Mouse (Mus musculus): Measurements from ENCODE around the gene Nfyb. TPM values are rescaled to one million over a fixed set of nuclear protein-coding genes. Genes with fewer than 3 reads are reported as not detected.

Gene Nfyb
- polyA plus RNA-seq, 1 experiment from 2014 or later = 26.6 TPM

- H3K27me3 ChIP-seq (ENCODE audit: insufficient read depth, low read length) = no peaks in the 10 kb centered on the region
- TF ChIP-seq CTCF (IDR thresholded peaks at IDR 0.05; ENCODE audit: low read depth) = no peak
- no peak for TF ChIP-seq EP300 (IDR thresholded peaks at IDR 0.05; ENCODE audit: low read depth)
- H3K36me3 ChIP-seq (replicated peaks; ENCODE audit: insufficient read depth, low read length) = no peaks in the 10 kb centered on the region
- no peak for DNase-seq
- H3K9me3 ChIP-seq (ENCODE audit: low read length) = peaks cover under 1% of the 10 kb centered on the region; the same call in 1 of the 2 replicates
- H3K9ac ChIP-seq (replicated peaks) = no peak overlapping the region
- peaks cover 18% of the 10 kb centered on the region for H3K4me1 ChIP-seq (ENCODE audit: insufficient read depth)
- no peak overlapping the region for H3K4me3 ChIP-seq (ENCODE audit: low read depth, low read length)
- H3K27ac ChIP-seq (ENCODE audit: low read depth) = peak overlapping the region; percentile 55
- H3K4me2 ChIP-seq (ENCODE audit: low read depth, low read length) = peak overlapping the region; percentile 30
- 24% methylated on average over 12 of the region's 12 CpGs for WGBS (ENCODE audit: insufficient replicate concordance)
- no peak for ATAC-seq
Measured at GRCm38 (mm10) chr10:82796471-82797118, 32.7 kb upstream of the Nfyb start.

GRCm38 (mm10) chr10:82795767-82796166 is 31.8 kb upstream of the Nfyb start:
- no peak overlapping the region for H3K9ac ChIP-seq (replicated peaks)
- H3K4me1 ChIP-seq (ENCODE audit: insufficient read depth) = peaks cover 18% of the 10 kb centered on the region
- H3K27ac ChIP-seq (ENCODE audit: low read depth) = no peak overlapping the region
- no peak overlapping the region for H3K4me3 ChIP-seq (ENCODE audit: low read depth, low read length)
- ATAC-seq = no peak
- no peaks in the 10 kb centered on the region for H3K27me3 ChIP-seq (ENCODE audit: insufficient read depth, low read length)
- H3K9me3 ChIP-seq (ENCODE audit: low read length) = peaks cover 3% of the 10 kb centered on the region; the same call in 1 of the 2 replicates
- DNase-seq = no peak
- TF ChIP-seq EP300 (IDR thresholded peaks at IDR 0.05; ENCODE audit: low read depth) = no peak
- no peak for TF ChIP-seq CTCF (IDR thresholded peaks at IDR 0.05; ENCODE audit: low read depth)
- 26% methylated on average over 8 of the region's 8 CpGs for WGBS (ENCODE audit: insufficient replicate concordance)
- no peaks in the 10 kb centered on the region for H3K36me3 ChIP-seq (replicated peaks; ENCODE audit: insufficient read depth, low read length)
- H3K4me2 ChIP-seq (ENCODE audit: low read depth, low read length) = peak overlapping the region; percentile 58

GRCm38 (mm10) chr10:82795071-82795731 is 31.3 kb upstream of the Nfyb start:
- DNase-seq (peak; percentile 59), ATAC-seq (peak; percentile 73)
- Histone ChIP-seq H3K4me1 (ENCODE audit: insufficient read depth) (peaks cover 18% of the 10 kb centered on the region), H3K9ac (replicated peaks) (no peak overlapping the region), H3K9me3 (ENCODE audit: low read length) (peaks cover 3% of the 10 kb centered on the region; the same call in 1 of the 2 replicates), H3K4me2 (ENCODE audit: low read depth, low read length) (peak overlapping the region; percentile 58), H3K27ac (ENCODE audit: low read depth) (no peak overlapping the region), H3K27me3 (ENCODE audit: insufficient read depth, low read length) (no peaks in the 10 kb centered on the region), H3K4me3 (ENCODE audit: low read depth, low read length) (no peak overlapping the region), H3K36me3 (replicated peaks; ENCODE audit: insufficient read depth, low read length) (no peaks in the 10 kb centered on the region)
- peak; percentile 62 for TF ChIP-seq CTCF (IDR thresholded peaks at IDR 0.05; ENCODE audit: low read depth)
- no peak for TF ChIP-seq EP300 (IDR thresholded peaks at IDR 0.05; ENCODE audit: low read depth)
- 23% methylated on average over 15 of the region's 15 CpGs for WGBS (ENCODE audit: insufficient replicate concordance)

- Histone ChIP-seq H3K4me2 (ENCODE audit: low read depth, low read length) (no peak overlapping the region), H3K36me3 (replicated peaks; ENCODE audit: insufficient read depth, low read length) (no peaks in the 10 kb centered on the region), H3K4me3 (ENCODE audit: low read depth, low read length) (no peak overlapping the region), H3K4me1 (ENCODE audit: insufficient read depth) (peaks cover 18% of the 10 kb centered on the region), H3K27me3 (ENCODE audit: insufficient read depth, low read length) (no peaks in the 10 kb centered on the region), H3K27ac (ENCODE audit: low read depth) (no peak overlapping the region), H3K9me3 (ENCODE audit: low read length) (peaks cover 3% of the 10 kb centered on the region; the same call in 1 of the 2 replicates), H3K9ac (replicated peaks) (no peak overlapping the region)
- DNase-seq (no peak), ATAC-seq (no peak)
- TF ChIP-seq CTCF (IDR thresholded peaks at IDR 0.05; ENCODE audit: low read depth) (no peak), EP300 (IDR thresholded peaks at IDR 0.05; ENCODE audit: low read depth) (no peak)
- 44% methylated on average over 2 of the region's 2 CpGs for WGBS (ENCODE audit: insufficient replicate concordance)
Measured at GRCm38 (mm10) chr10:82792311-82792710, 28.4 kb upstream of the Nfyb start.

- no peak for ATAC-seq
- Histone ChIP-seq H3K9ac (replicated peaks) (no peak overlapping the region), H3K4me1 (ENCODE audit: insufficient read depth) (peaks cover 14% of the 10 kb centered on the region), H3K27me3 (ENCODE audit: insufficient read depth, low read length) (no peaks in the 10 kb centered on the region), H3K4me3 (ENCODE audit: low read depth, low read length) (no peak overlapping the region), H3K27ac (ENCODE audit: low read depth) (no peak overlapping the region), H3K36me3 (replicated peaks; ENCODE audit: insufficient read depth, low read length) (no peaks in the 10 kb centered on the region), H3K9me3 (ENCODE audit: low read length) (peaks cover 3% of the 10 kb centered on the region; the same call in 1 of the 2 replicates), H3K4me2 (ENCODE audit: low read depth, low read length) (no peak overlapping the region)
- DNase-seq = no peak
- WGBS (ENCODE audit: insufficient replicate concordance) = 88% methylated on average over 3 of the region's 3 CpGs
- TF ChIP-seq EP300 (IDR thresholded peaks at IDR 0.05; ENCODE audit: low read depth) (no peak), CTCF (IDR thresholded peaks at IDR 0.05; ENCODE audit: low read depth) (peak; percentile 25; the same call in 1 of the 2 replicates)
Measured at GRCm38 (mm10) chr10:82791713-82792112, 27.8 kb upstream of the Nfyb start.

- DNase-seq (no peak), ATAC-seq (no peak)
- H3K27me3 ChIP-seq (ENCODE audit: insufficient read depth, low read length) = no peaks in the 10 kb centered on the region
- no peak for TF ChIP-seq EP300 (IDR thresholded peaks at IDR 0.05; ENCODE audit: low read depth)
- no peak for TF ChIP-seq CTCF (IDR thresholded peaks at IDR 0.05; ENCODE audit: low read depth)
- H3K4me3 ChIP-seq (ENCODE audit: low read depth, low read length) = no peak overlapping the region
- H3K4me2 ChIP-seq (ENCODE audit: low read depth, low read length) = no peak overlapping the region
- H3K36me3 ChIP-seq (replicated peaks; ENCODE audit: insufficient read depth, low read length) = no peaks in the 10 kb centered on the region
- 83% methylated on average over 5 of the region's 5 CpGs for WGBS (ENCODE audit: insufficient replicate concordance)
- H3K4me1 ChIP-seq (ENCODE audit: insufficient read depth) = peaks cover 8% of the 10 kb centered on the region
- H3K9me3 ChIP-seq (ENCODE audit: low read length) = peaks cover 3% of the 10 kb centered on the region; the same call in 1 of the 2 replicates
- no peak overlapping the region for H3K9ac ChIP-seq (replicated peaks)
- H3K27ac ChIP-seq (ENCODE audit: low read depth) = no peak overlapping the region
Measured at GRCm38 (mm10) chr10:82790504-82790903, 26.6 kb upstream of the Nfyb start.

Measured in liver, postnatal 0 days (tissue).